Mouse (Mus musculus): ENCODE results near the gene Icam1. TPM values are rescaled to one million over a fixed set of nuclear protein-coding genes. Genes with fewer than 3 reads are reported as not detected.

The Icam1 gene
- polyA plus RNA-seq (2016; fragmentation: Nextera tagmentation; extraction: Ambion mirVana): 5.1 and 5.8 TPM in 2 replicates

DNA sequence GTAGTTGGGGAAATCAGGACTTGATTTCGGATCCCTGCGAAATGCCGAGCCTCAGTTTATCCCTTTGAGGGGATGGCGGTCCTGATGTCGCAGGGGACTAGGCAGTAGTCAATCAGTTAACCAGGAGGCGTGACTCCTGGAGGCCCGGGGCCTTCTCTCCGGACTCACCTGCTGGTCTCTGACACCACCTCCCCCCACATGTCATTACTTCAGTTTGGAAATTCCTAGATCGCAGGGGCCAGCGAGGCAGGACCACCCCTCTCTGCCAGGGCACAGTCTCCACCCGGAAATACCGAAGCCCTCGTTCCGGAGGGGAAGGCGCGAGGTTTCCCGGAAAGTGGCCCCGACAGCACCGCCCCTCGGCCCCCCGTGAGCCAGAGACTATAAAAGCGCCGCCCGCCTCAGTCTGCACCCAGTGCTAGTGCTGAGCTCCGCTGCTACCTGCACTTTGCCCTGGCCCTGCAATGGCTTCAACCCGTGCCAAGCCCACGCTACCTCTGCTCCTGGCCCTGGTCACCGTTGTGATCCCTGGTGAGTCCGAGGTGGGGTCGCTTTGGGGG, at the start of gene Icam1:
TSS of gene Icam1 (plus strand) at position 415 of the 560 bp plus-strand sequence.
- WGBS: 1% methylated on average over 30 of the region's 30 CpGs
- H3K4me1 ChIP-seq (replicated peaks): peaks cover 15% of the 10 kb centered on the region
- H3K27ac ChIP-seq: peak within 1 kb of the TSS; percentile 40; the same call in 1 of the 2 replicates
- DNase-seq (ENCODE audit: low spot score): peak; percentile 25
- H3K4me3 ChIP-seq: peak within 1 kb of the TSS; percentile 43
- no peaks in the 10 kb centered on the region for H3K36me3 ChIP-seq
- H3K9me3 ChIP-seq: no peaks in the 10 kb centered on the region
- H3K27me3 ChIP-seq (ENCODE audit: insufficient read depth, poor library complexity, severe bottlenecking): peaks cover 77% of the 10 kb centered on the region

DNA sequence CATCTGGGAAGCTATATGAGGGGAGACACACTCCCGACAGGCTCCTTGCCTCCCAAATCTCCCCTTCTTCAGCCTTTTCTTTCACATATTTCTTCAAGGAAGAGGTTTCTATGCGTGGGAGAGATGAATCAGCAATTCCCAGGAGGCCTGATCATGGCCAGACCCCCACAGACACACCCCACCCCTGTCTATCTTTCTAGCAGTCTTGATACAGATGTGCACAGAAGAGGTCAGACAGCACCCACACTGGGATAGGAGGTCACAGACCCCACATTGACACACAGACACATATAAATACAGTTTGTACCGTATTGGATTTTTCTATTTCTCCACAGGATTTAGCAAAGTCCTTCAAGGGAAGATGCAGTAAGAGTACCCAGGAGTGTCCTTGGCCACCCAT, 49.8 kb upstream of the Icam1 start:
- Histone ChIP-seq H3K4me1 (replicated peaks) (no peaks in the 10 kb centered on the region), H3K9me3 (no peaks in the 10 kb centered on the region), H3K27ac (no peak overlapping the region), H3K27me3 (ENCODE audit: insufficient read depth, poor library complexity, severe bottlenecking) (no peaks in the 10 kb centered on the region), H3K4me3 (no peak overlapping the region), H3K36me3 (peaks cover 46% of the 10 kb centered on the region)
- 87% methylated on average over 3 of the region's 3 CpGs for WGBS
- DNase-seq (ENCODE audit: low spot score): no peak

- 80% methylated on average over 5 of the region's 5 CpGs for WGBS
Measured at GRCm38 (mm10) chr9:20966747-20967146, 49.0 kb upstream of the Icam1 start.

DNA sequence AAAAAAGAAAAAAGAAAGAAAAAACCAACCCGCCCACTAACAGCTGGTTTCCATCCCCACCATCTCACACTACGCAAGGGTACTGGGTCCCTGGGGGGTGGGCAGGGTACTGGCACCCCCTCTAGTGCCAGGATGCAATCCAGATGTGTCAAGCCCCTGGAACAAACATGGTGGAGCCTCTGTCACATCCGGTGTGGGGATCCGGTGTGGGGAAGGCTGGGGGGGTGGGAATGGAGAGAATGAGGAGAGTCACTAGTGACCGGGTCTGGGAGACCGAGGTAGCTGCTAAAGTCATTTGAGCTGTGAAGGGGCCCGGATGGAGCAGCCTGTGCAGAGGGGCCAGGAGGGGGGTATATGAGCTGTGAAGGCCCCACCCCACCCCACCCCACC, 44.0 kb upstream of the Icam1 start:
- WGBS: 59% methylated on average over 7 of the region's 7 CpGs
- Histone ChIP-seq H3K4me3 (peak overlapping the region; percentile 28), H3K27ac (peak overlapping the region; percentile 83), H3K27me3 (ENCODE audit: insufficient read depth, poor library complexity, severe bottlenecking) (peaks cover 12% of the 10 kb centered on the region; the same call in 1 of the 2 replicates), H3K36me3 (peaks cover 27% of the 10 kb centered on the region), H3K9me3 (no peaks in the 10 kb centered on the region), H3K4me1 (replicated peaks) (peaks cover 50% of the 10 kb centered on the region)
- peak; percentile 28 for DNase-seq (ENCODE audit: low spot score)

More at GRCm38 (mm10) chr9:20966747-20967146, 49.0 kb upstream of the Icam1 start:
- H3K4me1 ChIP-seq (replicated peaks): peaks cover 6% of the 10 kb centered on the region
- no peaks in the 10 kb centered on the region for H3K9me3 ChIP-seq
- no peak overlapping the region for H3K4me3 ChIP-seq
- no peak for DNase-seq (ENCODE audit: low spot score)
- H3K27me3 ChIP-seq (ENCODE audit: insufficient read depth, poor library complexity, severe bottlenecking): no peaks in the 10 kb centered on the region
- H3K27ac ChIP-seq: no peak overlapping the region
- H3K36me3 ChIP-seq: peaks cover 46% of the 10 kb centered on the region

- 37% methylated on average over 28 of the region's 28 CpGs for WGBS
- Histone ChIP-seq H3K4me1 (replicated peaks) (peaks cover 55% of the 10 kb centered on the region), H3K4me3 (peak overlapping the region; percentile 28), H3K9me3 (no peaks in the 10 kb centered on the region), H3K27me3 (ENCODE audit: insufficient read depth, poor library complexity, severe bottlenecking) (peaks cover 12% of the 10 kb centered on the region; the same call in 1 of the 2 replicates), H3K36me3 (peaks cover 21% of the 10 kb centered on the region), H3K27ac (peak overlapping the region; percentile 83)
- peak; percentile 55 for DNase-seq (ENCODE audit: low spot score)
Measured at GRCm38 (mm10) chr9:20972141-20972992, 43.4 kb upstream of the Icam1 start.

GRCm38 (mm10) chr9:20973001-20973681, 42.6 kb upstream of the Icam1 start:
- no peak for DNase-seq (ENCODE audit: low spot score)
- H3K4me1 ChIP-seq (replicated peaks): peaks cover 55% of the 10 kb centered on the region
- peaks cover 12% of the 10 kb centered on the region; the same call in 1 of the 2 replicates for H3K27me3 ChIP-seq (ENCODE audit: insufficient read depth, poor library complexity, severe bottlenecking)
- H3K27ac ChIP-seq: peak overlapping the region; percentile 83
- 88% methylated on average over 4 of the region's 4 CpGs for WGBS
- no peaks in the 10 kb centered on the region for H3K9me3 ChIP-seq
- H3K36me3 ChIP-seq: peaks cover 13% of the 10 kb centered on the region
- H3K4me3 ChIP-seq: peak overlapping the region; percentile 28

GRCm38 (mm10) chr9:20973682-20974075, 42.1 kb upstream of the Icam1 start:
- Histone ChIP-seq H3K4me3 (peak overlapping the region; percentile 14; the same call in 1 of the 2 replicates), H3K9me3 (no peaks in the 10 kb centered on the region), H3K27ac (no peak overlapping the region), H3K4me1 (replicated peaks) (peaks cover 58% of the 10 kb centered on the region), H3K27me3 (ENCODE audit: insufficient read depth, poor library complexity, severe bottlenecking) (peaks cover 12% of the 10 kb centered on the region; the same call in 1 of the 2 replicates), H3K36me3 (peaks cover 8% of the 10 kb centered on the region; the same call in 1 of the 2 replicates)
- no peak for DNase-seq (ENCODE audit: low spot score)
- WGBS: 47% methylated on average over 6 of the region's 6 CpGs

DNA sequence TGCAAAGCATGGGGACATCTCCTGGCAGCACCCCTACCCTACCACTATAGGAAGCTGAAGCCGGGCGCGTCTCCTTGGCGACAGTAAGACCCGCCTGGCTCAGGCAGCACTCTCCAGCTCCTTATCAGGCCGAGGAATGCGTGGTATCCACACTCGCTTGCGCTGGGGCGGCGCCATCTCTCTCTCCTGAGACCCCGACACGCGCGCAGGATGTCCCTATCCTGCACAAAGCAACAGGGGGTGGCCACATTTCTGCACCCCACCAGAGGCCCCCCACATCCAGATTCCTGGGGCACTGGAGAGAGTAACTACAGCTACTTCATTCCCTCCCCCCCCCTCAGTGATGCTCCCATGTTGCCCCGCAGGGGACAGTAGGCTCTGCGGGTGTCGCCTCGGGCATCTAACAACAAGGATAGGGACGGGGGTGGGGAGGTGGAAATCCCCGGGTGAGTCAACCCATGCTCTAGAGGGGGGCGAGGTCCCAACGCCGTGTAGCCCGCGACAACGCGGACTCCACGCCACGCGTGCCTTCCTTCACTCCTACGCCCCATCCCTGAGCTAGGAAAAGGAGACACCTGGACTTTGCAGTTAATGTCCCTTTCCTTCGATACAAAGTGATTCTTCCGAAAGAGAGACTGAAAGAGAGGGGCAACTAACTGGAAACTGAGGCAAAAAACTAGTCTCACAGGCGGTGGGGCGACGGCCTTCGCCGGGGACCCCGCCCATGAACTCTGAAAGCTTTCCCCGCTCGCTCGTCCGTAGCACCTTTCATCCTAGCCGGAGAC, 40.2 kb upstream of the Icam1 start:
- WGBS: under 1% methylated on average over 45 of the region's 45 CpGs
- Histone ChIP-seq H3K27ac (peak overlapping the region; percentile 91), H3K4me3 (peak overlapping the region; percentile 87), H3K36me3 (no peaks in the 10 kb centered on the region), H3K4me1 (replicated peaks) (peaks cover 62% of the 10 kb centered on the region), H3K9me3 (no peaks in the 10 kb centered on the region), H3K27me3 (ENCODE audit: insufficient read depth, poor library complexity, severe bottlenecking) (peaks cover 12% of the 10 kb centered on the region; the same call in 1 of the 2 replicates)
- DNase-seq (ENCODE audit: low spot score): peak; percentile 67

- under 1% methylated on average over 47 of the region's 47 CpGs for WGBS
- Histone ChIP-seq H3K36me3 (no peaks in the 10 kb centered on the region), H3K4me3 (peak within 1 kb of the TSS; percentile 87), H3K4me1 (replicated peaks) (peaks cover 59% of the 10 kb centered on the region), H3K9me3 (no peaks in the 10 kb centered on the region), H3K27ac (peak within 1 kb of the TSS; percentile 91), H3K27me3 (ENCODE audit: insufficient read depth, poor library complexity, severe bottlenecking) (peaks cover 12% of the 10 kb centered on the region; the same call in 1 of the 2 replicates)
- DNase-seq (ENCODE audit: low spot score): peak; percentile 87
Measured at GRCm38 (mm10) chr9:20976216-20976960, 39.4 kb upstream of the Icam1 start, which contains the start of gene S1pr2. S1pr2 (minus strand) TSS chr9:20976781.

GRCm38 (mm10) chr9:20976961-20977689, 38.7 kb upstream of the Icam1 start:
- DNase-seq (ENCODE audit: low spot score): peak; percentile 40
- H3K4me3 ChIP-seq: peak overlapping the region; percentile 87
- peaks cover 51% of the 10 kb centered on the region for H3K4me1 ChIP-seq (replicated peaks)
- peaks cover 12% of the 10 kb centered on the region; the same call in 1 of the 2 replicates for H3K27me3 ChIP-seq (ENCODE audit: insufficient read depth, poor library complexity, severe bottlenecking)
- 3% methylated on average over 4 of the region's 4 CpGs for WGBS
- H3K9me3 ChIP-seq: no peaks in the 10 kb centered on the region
- H3K27ac ChIP-seq: peak overlapping the region; percentile 91
- no peaks in the 10 kb centered on the region for H3K36me3 ChIP-seq
